ENCODE assay signal across 8 mouse cellular contexts in the genomic region with DNA sequence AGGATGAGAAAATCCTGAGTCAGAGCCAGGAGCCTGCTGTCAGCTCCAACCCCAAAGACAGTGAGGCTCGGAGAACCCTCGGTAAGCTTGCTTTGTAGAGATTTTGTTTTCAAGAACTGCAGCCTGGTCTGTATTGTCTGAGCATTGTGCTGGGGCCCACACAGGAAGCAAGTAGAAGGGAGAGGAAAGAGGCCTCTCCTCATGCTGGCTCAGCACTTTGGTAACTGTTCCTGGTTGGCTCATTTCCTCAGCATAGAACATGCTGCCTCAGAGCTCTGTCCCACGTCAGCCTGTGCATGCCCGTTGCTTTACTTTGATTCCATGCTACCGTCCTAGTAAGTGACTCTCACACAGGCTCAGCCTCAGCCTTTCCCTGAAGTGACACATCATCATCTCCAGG. TPM values are rescaled to one million over a fixed set of nuclear protein-coding genes. Genes with fewer than 3 reads are reported as not detected.
DNase-seq lines count a peak whose midpoint lies in the region; ATAC-seq lines count a peak whose summit lies in the region.

No protein-coding gene starts in this region.

- H3K4me2 ChIP-seq in lung, embryonic 16.5 days (ENCODE audit: low read depth, low read length), result no peak overlapping the region
- no peak overlapping the region for H3K4me2 ChIP-seq in stomach, embryonic 15.5 days
- H3K4me2 ChIP-seq in hindbrain, embryonic 12.5 days (replicated peaks), result no peak overlapping the region

- H3K9ac ChIP-seq in lung, embryonic 16.5 days (ENCODE audit: low read length), result peak overlapping the region; percentile 26; the same call in 1 of the 2 replicates
- H3K9ac ChIP-seq in stomach, embryonic 15.5 days, result no peak overlapping the region
- H3K9ac ChIP-seq in hindbrain, embryonic 12.5 days, result no peak overlapping the region

- WGBS in lung, embryonic 16.5 days, result 68% methylated on average over 5 of the region's 5 CpGs
- WGBS in stomach, embryonic 15.5 days, result 74% methylated on average over 5 of the region's 5 CpGs
- 82% methylated on average over 5 of the region's 5 CpGs for WGBS in hindbrain, embryonic 12.5 days

- peaks cover 14% of the 10 kb centered on the region for H3K4me1 ChIP-seq in lung, embryonic 16.5 days (replicated peaks; ENCODE audit: control insufficient read depth, insufficient read depth, low read length)
- H3K4me1 ChIP-seq in stomach, embryonic 15.5 days, result peaks cover 7% of the 10 kb centered on the region; the same call in 1 of the 2 replicates
- no peaks in the 10 kb centered on the region for H3K4me1 ChIP-seq in hindbrain, embryonic 12.5 days

- no peak for DNase-seq in lung, adult 18-20 months
- peak; percentile 46 to 78 for DNase-seq in heart, adult 18-20 months
- DNase-seq in kidney, postnatal 14 days, result peak; percentile 64
- no peak for DNase-seq in T-cell, adult 2 months (ENCODE audit: low spot score)
- DNase-seq in left cerebral cortex, postnatal 4 days, result no peak

- intact Hi-C loops in left cerebral cortex, postnatal 4 days (cut with DNase I), result no loop called here

- peak; percentile 59 for ATAC-seq in lung, embryonic 16.5 days (ENCODE audit: low read depth)
- peak; percentile 71; the same call in 1 of the 2 replicates for ATAC-seq in stomach, embryonic 15.5 days (ENCODE audit: insufficient read depth, low FRiP score, low read depth)
- ATAC-seq in hindbrain, embryonic 12.5 days (ENCODE audit: low FRiP score), result no peak

- no peaks in the 10 kb centered on the region for H3K9me3 ChIP-seq in lung, embryonic 16.5 days (ENCODE audit: control insufficient read depth, low read length)
- no peaks in the 10 kb centered on the region for H3K9me3 ChIP-seq in stomach, embryonic 15.5 days
- no peaks in the 10 kb centered on the region for H3K9me3 ChIP-seq in hindbrain, embryonic 12.5 days (replicated peaks)

- H3K27me3 ChIP-seq in lung, embryonic 16.5 days (ENCODE audit: control insufficient read depth, insufficient read depth, low read depth, low read length), result no peaks in the 10 kb centered on the region
- H3K27me3 ChIP-seq in stomach, embryonic 15.5 days (replicated peaks), result no peaks in the 10 kb centered on the region
- H3K27me3 ChIP-seq in hindbrain, embryonic 12.5 days, result no peaks in the 10 kb centered on the region

- H3K36me3 ChIP-seq in lung, embryonic 16.5 days (ENCODE audit: control insufficient read depth, insufficient read depth, low read length), result peaks cover 54% of the 10 kb centered on the region
- peaks cover 72% of the 10 kb centered on the region for H3K36me3 ChIP-seq in stomach, embryonic 15.5 days
- H3K36me3 ChIP-seq in hindbrain, embryonic 12.5 days, result peaks cover 98% of the 10 kb centered on the region

- H3K4me3 ChIP-seq in lung, embryonic 16.5 days (ENCODE audit: low read length), result no peak overlapping the region
- H3K4me3 ChIP-seq in stomach, embryonic 15.5 days (replicated peaks), result no peak overlapping the region
- H3K4me3 ChIP-seq in hindbrain, embryonic 12.5 days, result no peak overlapping the region

- H3K27ac ChIP-seq in lung, embryonic 16.5 days (ENCODE audit: low read length), result peak overlapping the region; percentile 79
- peak overlapping the region; percentile 62 for H3K27ac ChIP-seq in stomach, embryonic 15.5 days
- no peak overlapping the region for H3K27ac ChIP-seq in hindbrain, embryonic 12.5 days

RNA-seq across cellular contexts. Expression of gene Gpr107, which starts 19.9 kb away (rescaled TPM):
- polyA plus RNA-seq in lung, embryonic 16.5 days (2015; fragmentation: Nextera tagmentation; extraction: Ambion mirVana), result 32.2 and 34.3 TPM in 2 replicates
- 10 to 100 TPM; 26.2 to 27.4 TPM for total RNA-seq in heart, adult 18-20 months (2021)
- polyA plus RNA-seq in stomach, embryonic 15.5 days (2015; fragmentation: Nextera tagmentation; extraction: Ambion mirVana), result 33.2 and 35.3 TPM in 2 replicates
- total RNA-seq in left cerebral cortex, postnatal 4 days (2021), result 10 to 100 TPM; 59.0 to 59.8 TPM
- polyA plus RNA-seq in hindbrain, embryonic 12.5 days (2016; fragmentation: Nextera tagmentation; extraction: Ambion mirVana), result 43.1 and 46.6 TPM in 2 replicates

RNA-seq across cellular contexts. Expression of gene Fnbp1, which starts 30.2 kb away (rescaled TPM):
- polyA plus RNA-seq in lung, embryonic 16.5 days (2015; fragmentation: Nextera tagmentation; extraction: Ambion mirVana), result 15.6 and 18.1 TPM in 2 replicates
- total RNA-seq in heart, adult 18-20 months (2021), result 10 to 100 TPM; 52.3 to 62.0 TPM
- polyA plus RNA-seq in stomach, embryonic 15.5 days (2015; fragmentation: Nextera tagmentation; extraction: Ambion mirVana), result 27.8 and 34.0 TPM in 2 replicates
- total RNA-seq in left cerebral cortex, postnatal 4 days (2021), result 10 to 100 TPM; 75.3 to 77.3 TPM
- 18.7 and 19.9 TPM in 2 replicates for polyA plus RNA-seq in hindbrain, embryonic 12.5 days (2016; fragmentation: Nextera tagmentation; extraction: Ambion mirVana)

Comparison
In these comparisons a context has a peak if more than half of its experiments do, and no peak if none do; other contexts are left out.
1. DNase-seq: peak in heart, adult 18-20 months (2 of 2) and kidney, postnatal 14 days (single experiment); none in lung, adult 18-20 months (0 of 2), T-cell, adult 2 months (single experiment) and left cerebral cortex, postnatal 4 days (single experiment).